Mouse (Mus musculus): ENCODE measurements around the gene Tmem223.

Tmem223 gene

DNA sequence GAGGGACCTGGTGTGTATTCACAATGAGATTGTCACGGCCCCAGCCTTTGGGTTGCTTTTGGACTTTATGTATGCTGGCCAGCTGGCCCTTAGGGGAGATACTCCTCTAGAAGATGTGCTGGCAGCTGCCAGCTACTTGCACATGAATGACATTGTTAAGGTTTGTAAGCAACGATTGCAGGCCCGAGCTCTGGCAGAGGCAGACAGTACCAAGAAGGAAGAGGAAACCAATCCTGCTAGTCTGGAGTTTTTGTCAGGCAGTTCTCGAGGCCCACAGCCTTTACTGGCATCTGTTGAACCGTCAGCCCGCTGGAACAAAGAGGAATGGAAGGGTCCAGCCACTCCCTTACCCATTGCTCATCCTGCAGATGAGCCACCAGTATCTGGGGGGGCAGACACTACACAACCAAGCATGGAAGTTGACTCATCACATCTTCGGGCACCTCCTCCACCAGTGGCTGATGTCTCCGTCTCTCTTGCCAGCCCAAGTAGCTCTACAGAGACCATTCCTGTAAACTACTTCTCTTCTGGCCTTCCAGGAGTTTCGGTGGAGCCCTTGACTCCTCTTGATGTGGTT is 32.5 kb downstream of the Tmem223 start:
- DNase-seq (ENCODE audit: low read depth): peak; percentile 21

DNA sequence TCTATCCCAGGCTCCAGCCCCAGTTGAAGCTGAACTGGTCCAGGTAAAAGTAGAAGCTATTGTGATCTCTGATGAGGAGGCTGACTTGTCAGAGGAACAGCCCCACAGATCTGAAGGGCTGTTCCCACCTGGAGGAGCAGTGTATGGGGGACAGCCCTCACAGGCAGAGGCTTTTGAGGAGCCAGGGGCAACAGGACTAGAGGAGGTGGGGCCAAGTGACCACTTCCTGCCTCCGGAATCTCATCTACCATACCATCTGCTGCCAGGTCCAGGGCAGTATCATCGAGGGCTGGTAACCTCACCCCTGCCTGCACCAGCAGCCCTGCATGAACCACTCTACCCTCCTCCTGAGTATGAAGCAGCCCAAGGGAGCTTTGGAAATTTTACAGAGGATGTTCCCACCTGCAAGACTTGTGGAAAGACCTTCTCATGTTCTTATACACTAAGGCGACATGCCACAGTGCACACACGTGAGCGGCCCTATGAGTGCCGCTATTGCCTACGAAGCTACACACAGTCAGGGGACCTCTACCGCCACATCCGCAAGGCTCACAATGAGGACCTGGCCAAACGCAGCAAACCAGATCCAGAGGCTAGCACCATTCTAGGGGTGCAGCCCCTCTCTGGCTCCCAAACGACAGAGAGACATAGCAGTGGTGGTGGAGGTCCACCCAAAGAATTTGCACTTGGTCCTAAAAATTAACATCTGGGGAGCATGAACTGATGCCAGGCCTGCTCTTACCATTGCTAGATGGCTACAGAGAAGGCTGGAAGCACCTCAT is 33.3 kb downstream of the Tmem223 start:
- no peak for DNase-seq (ENCODE audit: low read depth)

DNA sequence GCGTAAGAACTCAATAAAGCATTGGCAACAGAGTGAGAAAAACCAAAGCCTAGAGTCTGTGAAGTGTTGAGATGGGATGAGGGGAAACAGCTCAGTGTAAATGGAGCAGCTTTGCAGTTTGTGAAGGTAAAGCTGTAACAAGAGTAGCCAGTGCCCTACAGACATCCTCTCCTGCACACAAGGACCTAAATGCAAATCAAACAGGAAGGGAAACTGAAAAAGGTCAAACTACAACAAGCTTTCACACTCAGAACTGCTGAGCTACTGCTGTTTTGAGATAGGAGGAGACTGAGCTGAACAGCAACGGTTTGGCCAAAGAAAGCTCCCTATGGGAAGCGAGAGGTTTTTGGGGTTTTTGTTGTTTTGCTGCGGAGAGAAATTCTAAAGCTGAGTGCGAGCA is 36.0 kb downstream of the Tmem223 start:
- DNase-seq (ENCODE audit: low read depth): no peak

DNA sequence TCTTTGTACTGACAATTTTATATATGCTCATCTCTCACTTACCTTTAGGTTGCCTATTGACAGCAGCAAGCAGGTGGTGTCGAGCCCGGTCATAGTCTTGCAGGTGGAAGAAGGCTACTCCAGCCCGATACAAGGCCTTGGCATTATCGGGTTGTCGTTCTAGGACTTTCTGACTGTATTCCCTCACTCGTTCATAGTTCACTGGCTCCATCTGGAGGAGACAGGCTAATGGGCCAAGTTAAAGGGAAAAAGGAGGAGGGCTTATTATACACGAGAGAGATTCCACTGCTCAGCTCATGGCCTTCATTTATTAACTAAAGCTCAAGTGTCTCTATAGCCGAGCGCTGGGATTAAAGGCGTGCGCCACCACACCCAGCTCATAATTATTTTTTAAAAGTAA is 45.0 kb downstream of the Tmem223 start:
- peak; percentile 51 for DNase-seq (ENCODE audit: low read depth)

DNA sequence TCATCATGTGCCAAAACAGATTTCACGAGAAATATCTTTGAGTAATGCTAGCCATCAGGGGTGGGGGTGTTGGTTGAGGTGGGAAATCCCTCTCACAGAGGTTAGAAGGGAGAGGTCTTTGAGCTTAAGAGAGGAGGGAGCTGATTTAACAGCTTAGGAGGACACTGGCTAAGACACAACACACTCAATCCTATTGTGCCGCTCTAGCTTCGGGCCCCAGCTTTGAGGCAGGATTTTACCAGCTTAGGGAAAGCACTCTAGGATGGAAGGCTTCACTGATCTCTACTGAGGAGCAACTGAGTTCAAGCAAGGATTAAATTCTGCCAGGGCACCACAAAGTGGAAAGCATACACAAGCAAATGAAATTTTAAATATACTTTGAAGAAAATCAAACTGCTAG is 46.2 kb downstream of the Tmem223 start:
- no peak for DNase-seq (ENCODE audit: low read depth)

DNA sequence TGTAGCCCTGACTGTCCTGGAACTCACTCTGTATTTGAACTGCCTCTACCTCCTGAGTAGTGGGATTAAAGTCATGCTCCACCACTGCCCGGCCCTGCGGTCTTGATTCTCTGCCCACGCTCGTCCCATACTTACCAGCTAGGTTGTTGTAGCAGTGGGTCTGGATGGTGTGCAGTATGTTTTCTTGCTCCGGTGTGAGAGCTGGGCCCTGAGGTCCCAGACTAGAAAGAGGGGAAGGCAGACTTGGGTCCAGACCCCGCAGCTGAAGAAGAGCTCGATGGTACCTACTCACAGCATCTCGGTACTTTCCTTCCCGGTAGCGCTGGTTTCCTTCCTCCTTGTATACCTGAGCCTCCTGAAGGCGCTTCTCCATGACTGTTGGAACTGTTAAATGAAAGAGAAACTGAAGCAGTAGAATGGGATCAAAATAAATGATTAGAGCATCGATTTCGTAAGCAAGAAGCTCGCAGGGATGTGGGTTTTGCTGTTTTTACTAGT is 47.6 kb downstream of the Tmem223 start:
- no peak for DNase-seq (ENCODE audit: low read depth)

DNA sequence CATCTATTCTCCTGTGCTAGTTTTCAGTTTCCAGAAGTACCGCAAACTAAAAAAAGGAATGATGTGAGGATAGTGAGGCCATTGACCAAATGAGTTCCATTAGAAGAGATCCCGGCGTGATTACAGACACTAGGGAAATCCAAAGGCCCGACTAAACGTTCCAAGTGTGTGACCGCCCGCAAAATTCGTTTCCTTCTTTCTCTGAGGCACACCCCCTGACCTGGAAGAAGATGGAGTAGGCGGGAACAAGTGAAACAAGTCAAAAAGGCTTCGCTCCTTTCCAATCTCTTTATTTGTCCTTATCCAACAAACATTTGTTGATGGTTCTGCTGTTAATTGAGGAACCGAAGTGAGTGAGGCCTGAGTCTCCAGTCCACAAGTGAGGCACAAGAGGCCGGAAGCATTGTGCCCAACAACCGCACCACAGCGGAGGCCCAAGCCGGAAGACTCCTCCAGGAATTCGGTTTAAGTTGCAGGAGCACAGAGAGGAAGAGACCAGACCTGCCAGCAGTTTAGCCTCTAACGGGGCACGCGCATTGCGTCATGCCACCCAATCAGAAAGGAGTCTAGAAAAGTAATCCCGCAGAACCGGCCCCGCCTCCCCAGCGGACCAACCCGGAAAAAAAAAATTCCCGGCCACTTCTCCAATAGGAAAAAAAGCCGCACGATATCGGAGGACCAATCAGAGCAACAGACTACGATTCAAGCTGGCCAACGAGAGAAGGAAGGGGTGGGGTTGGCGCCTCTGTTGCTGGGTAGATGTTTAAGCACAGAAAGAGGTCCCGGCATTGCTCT is 48.2 kb downstream of the Tmem223 start, which contains the start of gene Ttc9c:
Gene Ttc9c, minus strand, starts transcription at position 533 of the 795 bp plus-strand sequence.
- DNase-seq (ENCODE audit: low read depth): peak; percentile 100

DNA sequence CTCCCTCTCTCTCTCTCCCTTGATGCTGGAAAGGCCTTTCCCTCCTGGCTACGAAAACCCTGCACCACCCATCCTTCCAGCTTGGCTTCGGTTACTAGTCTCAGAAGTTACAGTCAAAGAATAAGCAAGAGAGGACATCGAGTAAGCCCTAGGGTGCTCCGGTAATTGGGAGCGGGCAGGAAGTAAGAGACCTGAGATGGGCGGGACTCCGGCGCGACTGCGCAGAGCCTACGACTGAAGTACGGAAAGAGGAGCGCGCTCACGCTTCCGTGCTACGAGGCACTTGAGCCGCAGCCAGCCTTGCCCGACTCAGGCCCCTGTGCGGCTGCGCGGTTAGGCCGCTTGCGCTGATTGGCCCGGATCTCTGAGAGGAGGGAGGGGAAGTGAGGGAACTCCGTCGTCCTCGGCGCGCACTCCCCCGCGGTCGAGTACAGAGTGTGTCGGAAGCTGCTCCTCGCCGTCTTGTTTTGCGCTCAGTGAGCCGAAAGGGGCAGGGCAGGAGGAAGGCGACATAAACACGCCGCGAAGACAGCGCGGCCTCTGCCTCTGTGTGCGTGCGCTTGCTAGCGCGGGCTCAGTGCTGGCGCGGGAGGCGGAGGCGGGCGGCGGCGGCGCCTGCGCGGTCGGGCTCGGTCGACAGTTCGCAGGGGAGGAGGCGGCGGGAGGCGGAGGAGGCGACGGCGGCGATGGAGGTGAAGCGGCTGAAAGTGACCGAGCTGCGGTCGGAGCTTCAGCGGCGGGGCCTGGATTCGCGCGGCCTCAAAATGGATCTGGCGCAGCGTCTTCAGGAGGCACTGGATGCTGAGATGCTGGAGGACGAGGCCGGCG is 49.0 kb downstream of the Tmem223 start, which contains the start of gene Hnrnpul2:
Gene Hnrnpul2, plus strand, starts transcription at position 415 of the 828 bp plus-strand sequence.
- DNase-seq (ENCODE audit: low read depth): peak; percentile 100

DNA sequence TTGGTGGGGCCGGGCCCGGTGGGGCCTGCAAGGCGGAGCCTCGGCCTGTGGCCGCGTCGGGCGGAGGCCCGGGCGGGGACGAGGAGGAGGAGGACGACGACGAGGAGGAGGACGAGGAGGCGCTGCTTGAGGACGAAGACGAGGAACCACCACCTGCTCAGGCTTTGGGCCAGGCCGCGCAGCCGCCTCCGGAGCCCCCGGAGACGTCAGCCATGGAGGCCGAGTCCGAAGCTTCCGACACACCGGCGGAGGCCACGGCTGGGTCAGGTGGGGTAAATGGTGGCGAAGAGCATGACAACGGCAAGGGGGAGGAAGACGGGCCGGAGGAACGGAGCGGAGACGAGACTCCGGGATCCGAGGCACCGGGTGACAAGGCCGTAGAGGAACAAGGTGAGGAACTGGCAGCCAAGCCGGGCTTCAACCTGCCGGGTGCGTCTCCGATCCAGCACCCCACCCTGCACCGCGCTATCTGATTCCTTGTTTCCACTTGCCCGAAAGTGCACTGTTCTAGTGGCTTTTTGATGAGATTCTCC is 49.7 kb downstream of the Tmem223 start:
- DNase-seq (ENCODE audit: low read depth): no peak

DNA sequence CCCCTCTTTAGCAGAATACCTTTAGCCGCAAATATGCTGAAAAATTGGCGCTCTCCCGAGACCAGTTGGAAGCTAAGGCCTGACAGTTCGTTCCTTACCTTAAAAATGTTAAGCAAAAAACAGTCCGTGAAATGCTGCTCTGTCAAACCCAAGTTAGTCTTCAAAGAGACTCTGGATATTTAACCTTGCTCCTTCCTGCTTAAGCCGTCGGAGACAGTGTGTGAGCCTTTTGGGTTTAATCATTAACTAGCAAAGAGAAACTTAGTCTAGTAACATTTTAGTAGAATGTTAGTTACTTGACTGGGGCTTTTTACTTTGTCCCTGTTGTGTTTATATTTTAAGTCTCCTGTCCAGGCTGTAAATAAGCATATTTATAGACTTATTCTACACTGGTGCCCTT is 50.4 kb downstream of the Tmem223 start:
- DNase-seq (ENCODE audit: low read depth): no peak

Data from NIH3T3 (cell line).